Mouse (Mus musculus) mouse embryonic stem cell (cell line): Measurements from ENCODE around the gene Pcyt1a.
"Not testable (repeated sequence)": the region's sequence is repeated elsewhere in the genome, so short reads cannot be mapped to it uniquely, and the experiment has no call there.

Experiments
- in situ Hi-C, 2 experiments: fragments of 300-500 bp; cut with MboI; formaldehyde crosslinking; loops; 1 replicate in 1 of 2; 3 replicates in 1 of 2; pipeline ENCODE4 v1.14.3; 2019 to 2020; ENCODE audit warnings: low sequenced_read_pairs in 2 of 2, low pct_unique_long_range_greater_than_20kb in 1 of 2, mixed read lengths in 1 of 2; ENCODE audit not compliant: unreplicated experiment in 1 of 2

Gene Pcyt1a

GRCm38 (mm10) chr16:32462950-32463349 is 32.2 kb downstream of the Pcyt1a start:
- in situ Hi-C loops: no loop called here

GRCm38 (mm10) chr16:32463426-32463825 is 32.7 kb downstream of the Pcyt1a start:
- in situ Hi-C loops: no loop called here

- in situ Hi-C loops: no loop called here
Measured at GRCm38 (mm10) chr16:32464908-32465307, 34.2 kb downstream of the Pcyt1a start.

- in situ Hi-C loops: no loop called here
Measured at GRCm38 (mm10) chr16:32468488-32468887, 37.8 kb downstream of the Pcyt1a start.

- in situ Hi-C loops: no loop called here
Measured at GRCm38 (mm10) chr16:32469404-32470105, 38.8 kb downstream of the Pcyt1a start.

GRCm38 (mm10) chr16:32472276-32473015 is 41.7 kb downstream of the Pcyt1a start:
- in situ Hi-C loops: no loop called here

- in situ Hi-C loops: no loop called here
Measured at GRCm38 (mm10) chr16:32477315-32477714, 46.6 kb downstream of the Pcyt1a start.

GRCm38 (mm10) chr16:32479415-32479814 is 48.7 kb downstream of the Pcyt1a start:
- in situ Hi-C loops: no loop called here

GRCm38 (mm10) chr16:32484431-32484871 is 53.7 kb downstream of the Pcyt1a start:
- in situ Hi-C loops: no loop called here

GRCm38 (mm10) chr16:32485209-32485608 is 54.5 kb downstream of the Pcyt1a start:
- in situ Hi-C loops: no loop called here

GRCm38 (mm10) chr16:32486046-32486445 is 55.3 kb downstream of the Pcyt1a start:
- in situ Hi-C loops: no loop called here

- in situ Hi-C loops: no loop called here
Measured at GRCm38 (mm10) chr16:32487234-32488111, 56.8 kb downstream of the Pcyt1a start, which contains the start of gene Slc51a. Gene Slc51a (minus strand): TSS chr16:32487879.

- in situ Hi-C loops: no loop called here
Measured at GRCm38 (mm10) chr16:32488939-32489338, 58.2 kb downstream of the Pcyt1a start.

- in situ Hi-C loops: not testable (repeated sequence)
Measured at GRCm38 (mm10) chr16:32494371-32494770, 63.6 kb downstream of the Pcyt1a start.

GRCm38 (mm10) chr16:32495965-32496364 is 65.2 kb downstream of the Pcyt1a start, which contains the start of gene Zdhhc19:
Gene Zdhhc19 (plus strand): TSS chr16:32496265.
- in situ Hi-C loops: no loop called here

GRCm38 (mm10) chr16:32498996-32499395 is 68.3 kb downstream of the Pcyt1a start:
- in situ Hi-C loops: no loop called here

- in situ Hi-C loops: no loop called here
Measured at GRCm38 (mm10) chr16:32499430-32500037, 68.8 kb downstream of the Pcyt1a start.

GRCm38 (mm10) chr16:32501459-32501858 is 70.7 kb downstream of the Pcyt1a start:
- in situ Hi-C loops: no loop called here
